Mouse (Mus musculus) liver, embryonic 18 days (tissue): ENCODE data around the gene Il1rn. TPM values are rescaled to one million over a fixed set of nuclear protein-coding genes. Genes with fewer than 3 reads are reported as not detected.

ENCODE experiments used
- polyA plus RNA-seq: library from polyadenylated mRNA; depleted of rRNA; stranded (reverse); fragments of >200 nt; gene quantifications from 2 replicates; pipeline ENCODE4 v1.2.3, GENCODE M21; 2012; rRNA removed

Gene Il1rn
- polyA plus RNA-seq = 17.5 and 17.6 TPM in 2 replicates

GRCm38 (mm10) chr2:24336545-24336944 lies at the start of gene Il1rn:
Il1rn (plus strand) TSS chr2:24336853.

GRCm38 (mm10) chr2:24290896-24291295 lies 45.8 kb upstream of the Il1rn start, which contains the start of gene Il1f10:
Il1f10 (plus strand) TSS chr2:24291196.

DNA sequence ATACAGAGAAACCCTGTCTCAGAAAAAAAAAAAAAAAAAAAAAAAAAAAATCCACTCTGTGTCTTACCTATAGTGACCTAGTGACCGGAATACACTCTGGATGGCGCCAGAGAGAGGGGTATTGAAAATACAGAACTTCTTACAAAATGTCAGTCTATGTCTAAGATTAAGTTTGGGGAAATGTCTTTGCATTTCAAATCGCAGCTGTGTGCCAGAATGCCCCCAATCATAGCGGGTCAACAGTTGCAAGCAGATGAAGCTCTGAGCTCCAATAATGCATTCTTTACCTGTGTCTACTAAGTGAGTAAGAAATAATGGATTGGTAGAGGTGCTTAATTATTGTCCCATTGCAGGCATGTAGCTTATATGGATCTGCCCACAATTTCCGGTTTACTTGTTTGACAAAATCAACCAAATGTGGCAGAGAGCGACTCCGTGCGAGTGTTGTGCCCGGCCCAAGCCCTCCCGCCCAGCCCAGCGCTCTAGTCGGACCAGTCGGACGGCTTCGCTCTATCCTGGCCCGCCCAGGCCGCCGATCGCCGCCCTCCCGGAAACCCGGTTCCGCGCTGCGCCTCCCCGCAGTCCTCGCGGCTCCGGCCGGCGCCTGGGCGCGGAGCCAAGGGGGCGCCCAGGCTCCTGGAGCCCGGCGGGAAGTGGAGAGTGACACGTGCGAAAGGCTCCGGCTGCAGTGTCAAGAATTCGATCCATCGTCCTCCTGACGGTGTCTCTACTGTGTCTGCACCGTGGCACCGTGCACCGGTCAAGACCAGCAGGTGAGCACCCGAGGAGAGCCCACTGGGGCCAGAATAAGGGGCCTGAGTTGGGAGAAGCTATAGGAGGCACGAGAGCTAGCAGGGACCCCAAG lies 30.6 kb downstream of the Il1rn start, which contains the start of gene Psd4:
Gene Psd4, plus strand, starts transcription at position 551 of the 865 bp plus-strand sequence.

Other genes with a start within 250 kb of the Il1rn start
- gene Tbpl2, start 240.3 kb upstream of the Il1rn start, polyA plus RNA-seq = not detected in 2 replicates
- not detected in 2 replicates for gene Il1f8, start 183.7 kb upstream of the Il1rn start, polyA plus RNA-seq
- 1.7 and 1.8 TPM in 2 replicates for gene Il1f9, start 150.4 kb upstream of the Il1rn start, polyA plus RNA-seq
- not detected in 2 replicates for gene Il1f6, start 121.4 kb upstream of the Il1rn start, polyA plus RNA-seq
- gene Il1f5, start 59.9 kb upstream of the Il1rn start, polyA plus RNA-seq = not detected in 2 replicates
- gene Il1f10, start 45.7 kb upstream of the Il1rn start, polyA plus RNA-seq = not detected in 2 replicates
- gene Psd4, start 30.7 kb downstream of the Il1rn start, polyA plus RNA-seq = 5.7 and 6.3 TPM in 2 replicates
- gene Pax8, start 138.7 kb downstream of the Il1rn start, polyA plus RNA-seq = 0.08 and 0.15 TPM in 2 replicates